Mouse (Mus musculus) heart, postnatal 0 days (tissue): ENCODE data around the gene Arhgap45.

ENCODE experiments used
- CTCF ChIP-seq: IDR thresholded peaks from 2 replicates; pipeline ENCODE4 v1.5.1; 2016; ENCODE audit warnings: antibody characterized with exemption, control low read depth, low read depth
- EP300 ChIP-seq: IDR thresholded peaks from 2 replicates; pipeline ENCODE4 v1.6.1; 2016; ENCODE audit warnings: antibody characterized with exemption, low read depth

- no peak for TF ChIP-seq EP300
- TF ChIP-seq CTCF, result no peak
Measured at GRCm38 (mm10) chr10:80011740-80012139, 4.7 kb upstream of the Arhgap45 start.
